Mouse (Mus musculus) lung, adult 2 months (tissue): ENCODE data around the gene Idnk. TPM values are rescaled to one million over a fixed set of nuclear protein-coding genes. Genes with fewer than 3 reads are reported as not detected.
"Not testable (repeated sequence)": the region's sequence is repeated elsewhere in the genome, so short reads cannot be mapped to it uniquely, and the experiment has no call there.

Experiments used
- DNase-seq: peaks from one replicate; pipeline ENCODE4 v3.0.0; 2022
- H3K4me1 ChIP-seq: fragments of 200-500 bp; 2 replicates; pipeline ENCODE4 v1.6.1; 2011; ENCODE audit warnings: low read length; ENCODE audit not compliant: control insufficient read depth, insufficient read depth
- H3K4me3 ChIP-seq: fragments of 200-500 bp; replicated peaks from 2 replicates; pipeline ENCODE3; 2011; ENCODE audit warnings: low read depth, mild to moderate bottlenecking, control low read depth, low read length; ENCODE audit errors: extremely low read depth
- CTCF ChIP-seq: fragments of 200-500 bp; IDR thresholded peaks from 2 replicates; pipeline ENCODE4 v1.5.1; 2011; ENCODE audit warnings: mild to moderate bottlenecking, low read length, control low read depth; ENCODE audit not compliant: insufficient read depth
- POLR2A ChIP-seq: fragments of 200-500 bp; IDR thresholded peaks from 2 replicates; pipeline ENCODE4 v1.6.1; 2011; ENCODE audit warnings: low read depth, mild to moderate bottlenecking, control low read depth, low read length, borderline replicate concordance; ENCODE audit errors: extremely low read depth
- WGBS: fragments of 180-500 bp; shearing (Covaris S2); methylation state at CpG from one replicate; pipeline ENCODE4 v1.1.7; 2018; 5-methylcytosine and 5-hydroxymethylcytosine counted together
- polyA plus RNA-seq: library from polyadenylated mRNA; depleted of rRNA; stranded (reverse); fragments of >200 nt; gene quantifications from 2 replicates; pipeline ENCODE4 v1.2.3, GENCODE M21; 2012

Gene Idnk
- polyA plus RNA-seq, 1 experiment: 24.5 TPM

GRCm38 (mm10) chr13:58129687-58130246, 27.7 kb upstream of the Idnk start:
- Histone ChIP-seq H3K4me1 (peaks cover 2% of the 10 kb centered on the region; the same call in 1 of the 2 replicates), H3K4me3 (peak overlapping the region; percentile 85)
- 17% methylated on average over 4 of the region's 4 CpGs for WGBS
- TF ChIP-seq CTCF (no peak), POLR2A (no peak)
- DNase-seq: no peak

DNA sequence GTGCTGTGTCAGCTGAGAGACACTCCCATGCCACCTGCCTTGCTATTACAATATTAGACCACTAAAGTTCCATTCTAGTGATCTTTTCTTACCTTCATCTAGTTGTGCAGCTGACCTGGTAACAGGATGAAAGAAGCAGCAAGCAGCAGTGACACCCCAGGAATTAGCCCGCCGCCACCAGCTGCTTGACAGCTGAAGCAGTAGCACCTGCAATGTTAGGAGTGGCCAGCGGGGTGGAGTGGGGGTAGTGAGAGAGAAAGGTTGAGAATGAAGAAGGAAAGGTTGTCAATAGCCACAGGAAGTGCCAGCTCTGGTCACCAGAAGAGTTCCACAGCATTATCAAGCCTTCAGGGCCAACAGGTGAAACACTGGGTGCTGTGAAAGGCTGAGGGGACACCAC, 25.8 kb upstream of the Idnk start:
- 53% methylated on average over 3 of the region's 3 CpGs for WGBS
- no peak overlapping the region for H3K4me3 ChIP-seq
- peaks cover 2% of the 10 kb centered on the region; the same call in 1 of the 2 replicates for H3K4me1 ChIP-seq
- TF ChIP-seq POLR2A (no peak), CTCF (no peak)
- DNase-seq: no peak

GRCm38 (mm10) chr13:58146603-58147002, 10.8 kb upstream of the Idnk start:
- H3K4me3 ChIP-seq, DNase-seq, H3K4me1 ChIP-seq: not testable (repeated sequence)
- 98% methylated on average over 8 of the region's 8 CpGs for WGBS

GRCm38 (mm10) chr13:58147760-58148159, 9.7 kb upstream of the Idnk start:
- no peak overlapping the region for H3K4me3 ChIP-seq
- DNase-seq: no peak
- no peak for TF ChIP-seq CTCF
- no peak for TF ChIP-seq POLR2A
- no peaks in the 10 kb centered on the region for H3K4me1 ChIP-seq
- WGBS: 72% methylated on average over 1 of the region's 1 CpGs

- no peak for TF ChIP-seq POLR2A
- no peak for TF ChIP-seq CTCF
- Histone ChIP-seq H3K4me1 (no peaks in the 10 kb centered on the region), H3K4me3 (peak overlapping the region; percentile 2)
- 2% methylated on average over 17 of the region's 17 CpGs for WGBS
- peak; percentile 20 for DNase-seq
These were observed 9.1 kb upstream of the Idnk start for GRCm38 (mm10) chr13:58148256-58148831.

DNA sequence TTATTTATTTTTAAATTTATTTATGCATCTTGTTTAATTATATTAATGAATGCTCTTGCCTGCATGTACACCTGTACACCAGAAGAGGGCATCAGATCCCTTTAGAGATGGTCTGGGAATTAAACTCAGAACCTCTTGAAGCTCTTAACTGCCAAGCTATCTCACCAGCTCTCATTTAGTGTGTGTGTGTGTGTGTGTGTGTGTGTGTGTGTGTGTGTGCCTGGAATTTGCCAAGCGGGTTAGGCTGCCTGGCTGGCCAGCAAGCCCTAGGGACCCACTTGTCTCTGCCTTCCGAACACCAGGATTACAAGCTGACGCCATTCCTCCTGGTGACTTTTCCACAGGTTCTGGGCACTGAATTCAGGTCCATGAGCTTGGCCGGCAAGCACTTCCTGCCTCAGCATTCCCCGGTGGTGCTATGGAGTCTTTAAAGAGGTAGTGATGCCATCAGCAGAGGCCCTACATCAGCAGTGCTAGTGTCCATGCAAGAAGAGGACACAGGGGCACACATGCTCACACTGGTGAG, 8.4 kb upstream of the Idnk start:
- WGBS: 19% methylated on average over 5 of the region's 5 CpGs
- no peaks in the 10 kb centered on the region for H3K4me1 ChIP-seq
- DNase-seq: peak; percentile 31
- TF ChIP-seq POLR2A: no peak
- no peak for TF ChIP-seq CTCF
- no peak overlapping the region for H3K4me3 ChIP-seq

DNA sequence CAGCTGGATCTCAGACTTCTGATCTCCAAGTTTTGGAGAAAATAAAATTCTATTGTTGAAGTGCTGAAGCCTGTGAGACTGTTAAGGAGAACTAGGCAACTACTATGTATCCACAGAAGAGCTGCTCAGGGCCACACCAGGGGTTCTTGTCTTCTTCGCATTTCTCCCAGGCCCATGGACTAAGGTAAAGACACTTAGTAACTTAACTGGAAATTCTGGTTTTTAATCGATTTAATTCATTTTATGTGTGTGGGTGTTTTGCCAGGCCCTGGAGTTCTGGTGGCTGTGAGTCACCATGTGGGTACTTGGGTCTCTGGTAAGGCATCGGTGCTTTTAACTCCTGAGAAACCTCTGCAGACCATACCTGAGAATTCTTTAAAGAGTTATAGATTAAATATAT, 7.8 kb upstream of the Idnk start:
- WGBS: 83% methylated on average over 3 of the region's 3 CpGs
- TF ChIP-seq CTCF (no peak), POLR2A (no peak)
- H3K4me1 ChIP-seq: no peaks in the 10 kb centered on the region
- H3K4me3 ChIP-seq: no peak overlapping the region
- no peak for DNase-seq

- DNase-seq: no peak
- Histone ChIP-seq H3K4me3 (no peak overlapping the region), H3K4me1 (no peaks in the 10 kb centered on the region)
- TF ChIP-seq CTCF (no peak), POLR2A (no peak)
- WGBS: 79% methylated on average over 11 of the region's 11 CpGs
These were observed 7.0 kb upstream of the Idnk start for GRCm38 (mm10) chr13:58150442-58150841.

DNA sequence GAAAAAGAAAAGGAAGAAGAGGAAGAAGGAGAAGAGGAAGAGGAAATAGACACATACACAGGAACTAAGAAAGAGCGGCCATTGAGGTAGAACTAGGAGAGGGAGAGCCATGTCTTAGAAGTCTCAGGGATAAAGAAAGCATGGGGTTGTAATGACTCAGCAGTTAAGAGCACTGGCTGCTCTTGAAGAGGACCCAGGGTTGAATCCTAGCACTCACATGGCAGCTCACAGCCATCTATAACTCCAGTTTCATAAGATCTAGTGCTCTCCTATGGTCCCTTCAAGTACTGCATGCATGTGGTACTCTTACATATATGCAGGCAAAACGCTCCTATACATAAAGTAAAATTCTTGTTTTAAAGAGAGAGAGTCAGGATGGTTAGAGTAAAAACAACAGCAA, 1.4 kb upstream of the Idnk start:
- DNase-seq: no peak
- TF ChIP-seq POLR2A (no peak), CTCF (no peak)
- Histone ChIP-seq H3K4me1 (no peaks in the 10 kb centered on the region), H3K4me3 (no peak overlapping the region)
- WGBS: 77% methylated on average over 2 of the region's 2 CpGs

- DNase-seq: no peak
- no peaks in the 10 kb centered on the region for H3K4me1 ChIP-seq
- 20% methylated on average over 8 of the region's 8 CpGs for WGBS
- TF ChIP-seq CTCF: no peak
- H3K4me3 ChIP-seq: peak overlapping the region; percentile 99
These were observed 413 bp upstream of the Idnk start for GRCm38 (mm10) chr13:58157036-58157435.
